Mouse (Mus musculus): ENCODE results near the gene Slc25a29. TPM values are rescaled to one million over a fixed set of nuclear protein-coding genes. Genes with fewer than 3 reads are reported as not detected.

Gene Slc25a29
- 18.2 and 19.6 TPM in 2 replicates for polyA plus RNA-seq (2015; fragmentation: Nextera tagmentation; extraction: Ambion mirVana)

DNA sequence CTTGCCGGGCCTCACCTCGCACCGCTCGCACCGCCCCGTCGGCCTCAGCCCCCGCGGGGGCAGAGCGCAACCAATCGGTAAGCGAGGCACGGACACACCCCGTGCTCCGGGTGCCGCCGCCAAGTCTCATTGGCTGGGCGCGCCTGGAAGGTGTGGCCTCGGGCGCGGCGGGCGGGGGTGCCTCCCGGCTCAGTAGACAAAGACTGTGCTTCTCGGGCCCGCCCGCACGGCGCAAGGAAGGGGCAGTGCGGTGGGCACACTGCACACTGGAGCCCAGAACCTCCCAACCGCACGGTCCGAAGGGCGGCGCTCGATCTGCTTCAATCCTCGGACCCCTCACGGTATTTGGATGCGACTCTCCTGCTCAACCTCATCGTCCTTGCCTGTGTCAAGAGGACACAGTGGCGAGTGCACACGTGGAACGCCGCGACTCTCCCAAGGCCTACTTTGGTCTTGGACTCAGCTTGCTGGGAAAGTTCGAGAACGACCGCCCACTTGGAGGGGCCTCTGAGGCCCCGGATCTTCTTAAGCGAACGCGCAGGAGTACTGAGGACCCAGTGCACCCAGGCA lies at the start of gene Slc25a29, which contains the start of gene Slc25a47:
Gene Slc25a29 (minus strand): TSS at position 44 of the 570 bp plus-strand sequence.
Gene Slc25a47 (plus strand): TSS at position 207 of the 570 bp plus-strand sequence.
- Histone ChIP-seq H3K4me1 (ENCODE audit: control insufficient read depth, insufficient read depth, low read depth, low read length) (peaks cover 41% of the 10 kb centered on the region), H3K27ac (ENCODE audit: low read depth, low read length) (peak within 1 kb of the TSS; percentile 82), H3K9me3 (ENCODE audit: control insufficient read depth, low read length) (no peaks in the 10 kb centered on the region), H3K27me3 (replicated peaks; ENCODE audit: control insufficient read depth, insufficient read depth, low read length) (no peaks in the 10 kb centered on the region), H3K9ac (ENCODE audit: low read depth, low read length) (peak within 1 kb of the TSS; percentile 78), H3K36me3 (ENCODE audit: control insufficient read depth, insufficient read depth, low read length) (no peaks in the 10 kb centered on the region), H3K4me3 (ENCODE audit: low read length) (peak within 1 kb of the TSS; percentile 75), H3K4me2 (ENCODE audit: low read length) (peak within 1 kb of the TSS; percentile 96)
- peak; percentile 99 for ATAC-seq
- under 1% methylated on average over 50 of the region's 53 CpGs for WGBS

DNA sequence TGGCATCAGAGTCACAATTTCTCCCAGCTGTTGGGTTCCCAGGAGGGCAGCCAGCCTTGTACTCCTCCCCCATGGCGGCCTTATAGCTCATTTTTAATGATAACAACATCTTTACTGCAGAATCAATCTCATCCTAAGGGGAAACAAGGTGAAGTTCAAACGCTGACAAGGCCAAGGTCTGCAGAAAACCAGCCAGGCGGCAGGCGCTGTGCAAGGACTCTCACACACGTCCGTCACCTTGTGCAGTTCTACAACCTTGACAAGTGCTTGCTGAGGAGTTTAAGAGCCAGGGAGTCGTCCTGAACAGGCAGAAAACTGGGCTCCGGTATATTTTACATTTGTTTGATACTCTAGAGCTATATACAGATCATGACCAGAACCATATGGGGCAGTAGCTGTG lies 47.1 kb upstream of the Slc25a29 start:
- Histone ChIP-seq H3K9ac (ENCODE audit: low read depth, low read length) (no peak overlapping the region), H3K4me3 (ENCODE audit: low read length) (no peak overlapping the region), H3K27ac (ENCODE audit: low read depth, low read length) (no peak overlapping the region), H3K4me2 (ENCODE audit: low read length) (no peak overlapping the region), H3K36me3 (ENCODE audit: control insufficient read depth, insufficient read depth, low read length) (peaks cover 54% of the 10 kb centered on the region), H3K27me3 (replicated peaks; ENCODE audit: control insufficient read depth, insufficient read depth, low read length) (no peaks in the 10 kb centered on the region), H3K9me3 (ENCODE audit: control insufficient read depth, low read length) (no peaks in the 10 kb centered on the region), H3K4me1 (ENCODE audit: control insufficient read depth, insufficient read depth, low read depth, low read length) (no peaks in the 10 kb centered on the region)
- no peak for ATAC-seq
- WGBS = 87% methylated on average over 8 of the region's 8 CpGs

DNA sequence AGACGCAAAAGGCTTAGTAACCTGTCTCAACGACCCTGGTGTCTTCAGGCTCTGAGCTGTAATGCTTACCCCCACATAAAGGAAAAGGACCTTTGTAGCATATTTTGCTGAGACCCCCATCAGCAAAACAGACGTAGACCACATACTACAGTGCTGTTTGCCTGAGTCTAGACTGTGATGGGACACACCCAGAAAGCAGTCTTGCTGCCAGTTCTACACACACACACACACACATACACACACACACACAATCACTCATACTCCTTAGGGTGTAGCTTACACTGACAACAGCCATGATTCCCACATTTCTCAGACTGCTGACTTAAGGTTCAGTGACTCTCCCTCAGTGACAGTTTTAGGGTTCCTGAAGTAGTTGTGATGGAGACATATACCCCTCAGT lies 45.5 kb upstream of the Slc25a29 start:
- Histone ChIP-seq H3K9ac (ENCODE audit: low read depth, low read length) (no peak overlapping the region), H3K27ac (ENCODE audit: low read depth, low read length) (no peak overlapping the region), H3K4me3 (ENCODE audit: low read length) (no peak overlapping the region), H3K4me2 (ENCODE audit: low read length) (no peak overlapping the region), H3K27me3 (replicated peaks; ENCODE audit: control insufficient read depth, insufficient read depth, low read length) (no peaks in the 10 kb centered on the region), H3K4me1 (ENCODE audit: control insufficient read depth, insufficient read depth, low read depth, low read length) (no peaks in the 10 kb centered on the region), H3K36me3 (ENCODE audit: control insufficient read depth, insufficient read depth, low read length) (peaks cover 39% of the 10 kb centered on the region), H3K9me3 (ENCODE audit: control insufficient read depth, low read length) (no peaks in the 10 kb centered on the region)
- 86% methylated on average over 3 of the region's 3 CpGs for WGBS
- ATAC-seq = no peak

DNA sequence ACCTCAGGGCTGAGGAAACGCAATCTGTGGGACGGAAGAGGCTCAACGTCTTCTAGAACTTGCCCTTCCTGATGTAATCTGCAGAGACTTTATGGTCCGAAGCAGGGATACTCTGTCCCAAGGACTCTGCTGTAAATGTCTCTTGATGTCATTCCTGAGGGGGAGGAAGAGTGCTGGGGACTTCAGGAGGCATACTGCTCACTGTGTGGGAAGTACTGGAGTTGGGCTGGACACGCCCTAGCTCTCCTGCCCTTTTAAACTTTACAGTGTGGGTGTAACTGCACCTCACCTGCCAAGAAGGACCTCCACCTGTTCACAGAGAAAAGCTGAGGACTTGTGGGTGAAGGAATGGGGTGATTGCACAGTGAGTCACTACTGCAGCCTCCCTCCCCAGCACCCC lies 44.9 kb upstream of the Slc25a29 start:
- Histone ChIP-seq H3K4me2 (ENCODE audit: low read length) (no peak overlapping the region), H3K9ac (ENCODE audit: low read depth, low read length) (no peak overlapping the region), H3K27me3 (replicated peaks; ENCODE audit: control insufficient read depth, insufficient read depth, low read length) (no peaks in the 10 kb centered on the region), H3K27ac (ENCODE audit: low read depth, low read length) (no peak overlapping the region), H3K4me3 (ENCODE audit: low read length) (no peak overlapping the region), H3K9me3 (ENCODE audit: control insufficient read depth, low read length) (no peaks in the 10 kb centered on the region), H3K4me1 (ENCODE audit: control insufficient read depth, insufficient read depth, low read depth, low read length) (no peaks in the 10 kb centered on the region), H3K36me3 (ENCODE audit: control insufficient read depth, insufficient read depth, low read length) (peaks cover 39% of the 10 kb centered on the region)
- 95% methylated on average over 5 of the region's 5 CpGs for WGBS
- no peak for ATAC-seq

DNA sequence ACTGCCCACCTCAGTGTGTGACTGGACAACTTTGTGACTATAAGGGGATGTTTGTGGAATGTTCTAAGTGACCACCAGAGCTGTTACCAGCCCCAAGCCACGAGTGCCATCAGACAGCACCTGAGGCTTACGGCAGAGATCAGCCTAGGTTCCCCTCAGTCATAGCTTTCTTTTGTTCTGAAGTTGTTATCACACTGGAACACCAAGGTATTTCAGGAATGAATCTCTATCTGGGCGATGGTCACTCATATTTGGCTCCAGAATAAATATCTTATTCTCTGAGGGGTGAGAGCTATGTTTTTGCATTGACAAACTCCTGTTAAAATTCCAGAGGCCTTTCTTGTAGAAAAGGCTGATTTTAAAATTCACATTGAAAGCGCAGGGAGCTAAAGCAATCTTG lies 43.5 kb upstream of the Slc25a29 start:
- no peaks in the 10 kb centered on the region for H3K27me3 ChIP-seq (replicated peaks; ENCODE audit: control insufficient read depth, insufficient read depth, low read length)
- no peak overlapping the region for H3K4me3 ChIP-seq (ENCODE audit: low read length)
- H3K4me2 ChIP-seq (ENCODE audit: low read length) = no peak overlapping the region
- no peaks in the 10 kb centered on the region for H3K4me1 ChIP-seq (ENCODE audit: control insufficient read depth, insufficient read depth, low read depth, low read length)
- H3K9ac ChIP-seq (ENCODE audit: low read depth, low read length) = no peak overlapping the region
- H3K27ac ChIP-seq (ENCODE audit: low read depth, low read length) = no peak overlapping the region
- H3K36me3 ChIP-seq (ENCODE audit: control insufficient read depth, insufficient read depth, low read length) = peaks cover 35% of the 10 kb centered on the region
- no peaks in the 10 kb centered on the region for H3K9me3 ChIP-seq (ENCODE audit: control insufficient read depth, low read length)
- ATAC-seq = no peak
- 91% methylated on average over 4 of the region's 4 CpGs for WGBS

DNA sequence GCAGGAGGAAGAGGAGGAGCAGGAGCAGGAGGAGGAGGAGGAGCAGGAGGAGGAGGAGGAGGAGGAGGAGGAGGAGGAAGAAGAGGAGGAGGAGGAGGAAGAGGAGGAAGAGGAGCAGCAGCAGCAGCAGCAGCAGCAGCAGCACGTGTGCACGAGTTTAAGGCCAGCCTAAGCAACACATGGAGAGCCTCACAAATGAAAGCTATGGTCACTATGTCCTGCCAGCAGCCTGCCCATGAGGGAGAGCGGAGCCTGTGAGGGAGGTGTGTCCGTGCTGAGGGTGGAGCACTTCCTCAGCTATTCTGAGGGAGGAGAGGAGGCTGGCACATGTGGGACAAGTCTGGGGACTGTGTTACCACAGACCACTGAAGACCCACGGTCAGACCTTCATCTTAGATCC lies 37.4 kb upstream of the Slc25a29 start:
- H3K4me1 ChIP-seq (ENCODE audit: control insufficient read depth, insufficient read depth, low read depth, low read length) = no peaks in the 10 kb centered on the region
- no peaks in the 10 kb centered on the region for H3K27me3 ChIP-seq (replicated peaks; ENCODE audit: control insufficient read depth, insufficient read depth, low read length)
- H3K4me2 ChIP-seq (ENCODE audit: low read length) = no peak overlapping the region
- no peak overlapping the region for H3K27ac ChIP-seq (ENCODE audit: low read depth, low read length)
- H3K9me3 ChIP-seq (ENCODE audit: control insufficient read depth, low read length) = no peaks in the 10 kb centered on the region
- no peak for ATAC-seq
- no peak overlapping the region for H3K4me3 ChIP-seq (ENCODE audit: low read length)
- no peak overlapping the region for H3K9ac ChIP-seq (ENCODE audit: low read depth, low read length)
- 93% methylated on average over 5 of the region's 5 CpGs for WGBS
- peaks cover 45% of the 10 kb centered on the region for H3K36me3 ChIP-seq (ENCODE audit: control insufficient read depth, insufficient read depth, low read length)

DNA sequence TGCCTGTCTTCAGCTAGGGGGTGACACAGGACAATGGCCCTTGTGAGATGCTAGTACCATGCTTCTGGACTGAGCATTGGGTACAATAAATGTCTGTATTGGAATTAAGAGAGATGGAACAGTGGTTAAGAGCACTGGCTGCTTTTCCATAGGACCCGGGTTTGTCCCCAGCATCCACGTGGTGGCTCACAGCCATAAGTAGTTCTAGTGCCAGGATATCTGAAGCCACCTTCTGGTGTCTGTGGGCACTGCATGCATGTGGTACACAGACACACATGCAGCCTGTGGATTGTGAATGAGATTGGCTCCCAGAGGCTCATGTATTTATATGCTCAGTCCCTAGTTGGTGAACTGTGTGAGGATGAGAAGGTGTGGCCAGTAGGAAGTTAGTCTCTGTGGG lies 33.9 kb upstream of the Slc25a29 start:
- no peak for ATAC-seq
- Histone ChIP-seq H3K9ac (ENCODE audit: low read depth, low read length) (no peak overlapping the region), H3K27me3 (replicated peaks; ENCODE audit: control insufficient read depth, insufficient read depth, low read length) (no peaks in the 10 kb centered on the region), H3K9me3 (ENCODE audit: control insufficient read depth, low read length) (no peaks in the 10 kb centered on the region), H3K4me1 (ENCODE audit: control insufficient read depth, insufficient read depth, low read depth, low read length) (no peaks in the 10 kb centered on the region), H3K4me2 (ENCODE audit: low read length) (no peak overlapping the region), H3K27ac (ENCODE audit: low read depth, low read length) (no peak overlapping the region), H3K4me3 (ENCODE audit: low read length) (no peak overlapping the region), H3K36me3 (ENCODE audit: control insufficient read depth, insufficient read depth, low read length) (peaks cover 45% of the 10 kb centered on the region)
- 85% methylated on average over 2 of the region's 2 CpGs for WGBS

DNA sequence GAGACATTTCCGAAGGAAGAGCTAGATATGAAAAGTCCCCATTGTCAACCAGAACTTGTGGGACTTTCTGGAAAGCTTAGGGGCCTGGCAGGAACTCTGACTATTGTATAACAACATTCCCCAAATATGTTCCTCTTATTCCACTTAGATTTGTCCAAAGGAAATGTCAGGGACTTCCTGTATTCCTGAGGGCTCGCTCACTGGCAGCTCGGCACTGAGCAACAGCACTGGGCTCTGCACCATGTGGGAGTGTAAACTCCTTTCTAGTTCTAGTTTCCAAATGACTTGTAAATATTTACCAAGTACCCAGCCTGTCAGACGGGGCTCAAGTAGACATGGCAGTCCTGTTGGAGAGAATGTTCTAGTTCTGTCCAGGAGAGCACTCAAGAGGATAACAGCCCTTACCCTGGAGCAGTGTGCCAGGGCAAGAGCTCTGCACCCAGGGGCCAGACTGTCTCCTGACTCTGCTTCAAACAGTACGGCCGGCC lies 29.4 kb upstream of the Slc25a29 start:
- WGBS = 89% methylated on average over 6 of the region's 6 CpGs
- Histone ChIP-seq H3K4me2 (ENCODE audit: low read length) (no peak overlapping the region), H3K27me3 (replicated peaks; ENCODE audit: control insufficient read depth, insufficient read depth, low read length) (no peaks in the 10 kb centered on the region), H3K36me3 (ENCODE audit: control insufficient read depth, insufficient read depth, low read length) (peaks cover 52% of the 10 kb centered on the region), H3K9me3 (ENCODE audit: control insufficient read depth, low read length) (no peaks in the 10 kb centered on the region), H3K4me1 (ENCODE audit: control insufficient read depth, insufficient read depth, low read depth, low read length) (no peaks in the 10 kb centered on the region), H3K27ac (ENCODE audit: low read depth, low read length) (no peak overlapping the region), H3K4me3 (ENCODE audit: low read length) (no peak overlapping the region), H3K9ac (ENCODE audit: low read depth, low read length) (no peak overlapping the region)
- no peak for ATAC-seq

DNA sequence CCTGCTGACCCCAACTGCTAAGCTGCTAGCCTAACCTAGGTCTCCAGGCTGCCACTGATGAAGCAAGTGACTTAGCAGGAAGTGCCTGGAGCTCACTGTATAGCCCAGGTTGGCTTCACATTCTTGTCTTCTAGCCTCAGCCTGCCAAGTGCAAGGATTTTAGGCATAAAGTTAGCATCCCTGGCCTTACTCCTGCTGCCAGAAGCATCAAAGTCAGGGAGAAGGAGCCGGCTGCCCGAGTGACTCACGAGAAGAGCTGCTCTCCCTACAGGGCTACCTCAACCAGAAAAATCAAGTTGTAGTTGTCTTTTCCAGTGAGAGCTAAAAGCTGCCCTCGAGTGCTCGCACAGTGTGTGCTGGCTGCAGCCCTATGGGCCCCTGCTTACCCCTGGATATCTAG lies 22.8 kb upstream of the Slc25a29 start:
- H3K27ac ChIP-seq (ENCODE audit: low read depth, low read length) = no peak overlapping the region
- no peak overlapping the region for H3K9ac ChIP-seq (ENCODE audit: low read depth, low read length)
- peaks cover 16% of the 10 kb centered on the region for H3K36me3 ChIP-seq (ENCODE audit: control insufficient read depth, insufficient read depth, low read length)
- no peak overlapping the region for H3K4me2 ChIP-seq (ENCODE audit: low read length)
- ATAC-seq = no peak
- 87% methylated on average over 5 of the region's 5 CpGs for WGBS
- H3K4me1 ChIP-seq (ENCODE audit: control insufficient read depth, insufficient read depth, low read depth, low read length) = no peaks in the 10 kb centered on the region
- H3K9me3 ChIP-seq (ENCODE audit: control insufficient read depth, low read length) = no peaks in the 10 kb centered on the region
- no peak overlapping the region for H3K4me3 ChIP-seq (ENCODE audit: low read length)
- H3K27me3 ChIP-seq (replicated peaks; ENCODE audit: control insufficient read depth, insufficient read depth, low read length) = no peaks in the 10 kb centered on the region
